Mouse (Mus musculus): ENCODE results near the gene Hmga1.

DNA sequence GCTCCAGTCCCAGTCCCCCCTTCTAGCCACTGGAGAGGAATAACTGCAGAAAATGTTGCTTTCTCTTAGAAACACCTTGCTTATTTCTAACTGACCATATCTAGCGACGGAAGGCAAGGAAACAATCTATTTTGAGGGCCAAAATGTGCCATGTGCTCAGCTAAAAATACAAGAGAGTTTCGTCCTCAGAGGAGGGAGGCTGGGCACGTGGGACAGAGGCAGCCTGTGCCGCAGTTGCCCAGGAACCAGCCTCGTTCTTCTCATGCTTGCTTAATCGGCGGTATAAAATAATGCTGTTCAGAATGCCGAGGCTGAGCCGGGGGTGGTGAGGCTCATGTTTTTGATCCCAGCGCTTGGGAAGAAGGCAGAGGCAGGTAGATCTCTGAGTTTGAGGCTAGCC lies 11.7 kb upstream of the Hmga1 start:
- TF ChIP-seq POLR2A (IDR thresholded peaks at IDR 0.05; ENCODE audit: borderline replicate concordance, low read depth, low read length) (no peak), CTCF (IDR thresholded peaks at IDR 0.05; ENCODE audit: low read depth, low read length) (no peak)
